Mouse (Mus musculus): ENCODE results near the gene Lama5.
A peak's percentile ranks its signal among the peaks of the same experiment; 100 is the strongest.
"Not testable (repeated sequence)": the region's sequence is repeated elsewhere in the genome, so short reads cannot be mapped to it uniquely, and the experiment has no call there.

The Lama5 gene

DNA sequence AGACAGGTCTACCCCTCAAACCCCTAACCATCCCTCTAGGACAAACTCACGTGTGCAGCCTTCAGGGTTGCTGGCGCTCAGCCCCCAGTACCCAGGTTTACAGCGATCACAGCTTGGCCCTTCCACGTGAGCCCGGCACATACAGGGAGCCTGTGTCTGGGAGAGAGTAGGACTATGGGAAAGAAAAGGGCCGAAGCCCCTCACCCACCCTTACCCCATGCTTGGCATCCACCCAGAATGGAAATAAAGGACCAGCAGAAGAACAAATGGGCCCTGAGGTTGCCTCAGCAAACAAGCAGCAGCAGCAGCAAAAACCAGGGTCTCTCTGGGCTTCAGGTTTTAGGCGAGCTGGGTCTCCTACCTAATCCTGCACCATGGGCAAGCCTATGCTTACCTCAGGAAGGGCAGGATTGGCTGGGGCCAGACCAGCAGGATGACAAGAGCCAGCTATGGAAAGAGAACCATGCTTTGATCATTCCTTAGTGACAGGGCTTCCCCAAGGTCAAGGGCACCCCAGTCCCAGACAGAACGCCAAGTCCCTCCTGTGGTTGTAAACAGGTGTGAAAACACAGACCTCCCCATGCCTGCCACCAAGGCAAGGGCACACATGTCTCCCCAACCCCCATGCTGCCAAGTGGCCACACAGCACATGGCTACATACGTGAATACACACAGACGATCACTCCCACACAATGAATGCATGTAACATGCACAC is 28.2 kb downstream of the Lama5 start:
- DNase-seq (ENCODE audit: low read depth, low spot score), result no peak

DNA sequence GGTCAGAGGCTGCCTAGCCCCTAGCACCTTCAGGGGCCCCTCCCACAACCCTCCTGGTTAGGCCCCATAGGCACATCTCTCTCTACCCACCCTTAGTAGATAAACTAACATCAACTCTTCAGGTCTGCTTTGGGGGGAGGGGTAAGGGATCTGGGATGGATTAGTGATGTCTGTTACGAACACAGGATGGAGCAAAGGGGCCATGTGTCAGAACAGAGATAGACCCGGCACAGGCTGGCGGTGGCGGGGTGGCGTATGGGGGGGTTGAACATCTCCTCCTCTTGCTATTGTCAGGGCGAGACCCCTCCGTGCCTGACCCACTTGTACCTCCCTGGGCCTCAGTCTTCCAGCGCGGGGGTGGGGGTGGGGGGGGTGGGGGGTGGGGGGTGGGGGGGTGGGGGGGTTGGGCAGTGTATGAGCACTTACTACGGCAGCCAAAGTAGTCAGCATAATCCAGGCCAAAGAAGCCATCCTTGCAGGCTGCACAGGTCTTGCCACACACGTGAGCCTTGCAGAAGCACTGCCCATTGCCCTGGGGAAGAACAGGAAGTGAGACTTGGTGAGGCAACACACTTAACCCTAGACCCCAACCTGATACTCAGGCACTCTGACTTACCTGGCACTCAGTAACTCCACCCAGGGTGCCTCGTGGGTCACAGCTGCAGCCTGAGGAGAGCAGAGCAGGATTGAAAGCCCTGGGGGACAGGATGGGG is 28.9 kb downstream of the Lama5 start:
- no peak for DNase-seq (ENCODE audit: low read depth, low spot score)

DNA sequence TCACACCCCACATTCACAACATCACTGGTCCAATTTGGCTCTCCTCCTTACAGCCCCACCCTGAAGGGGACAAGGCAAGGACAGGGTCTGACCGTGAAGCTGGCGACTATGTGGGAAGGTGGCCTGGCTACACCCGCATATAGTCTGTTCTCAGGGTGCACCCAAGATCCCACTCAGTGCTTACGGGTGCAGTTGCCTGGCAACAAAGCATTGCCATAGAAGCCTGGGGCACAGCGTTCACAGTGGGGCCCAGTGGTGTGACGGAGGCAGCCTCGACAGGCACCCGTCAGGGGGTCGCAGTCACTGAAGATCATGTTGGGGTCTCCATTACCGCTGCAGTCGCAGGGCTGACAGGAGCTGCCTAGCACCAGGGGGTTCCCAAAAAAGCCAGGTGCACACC is 38.3 kb downstream of the Lama5 start:
- no peak for DNase-seq (ENCODE audit: low read depth, low spot score)

DNA sequence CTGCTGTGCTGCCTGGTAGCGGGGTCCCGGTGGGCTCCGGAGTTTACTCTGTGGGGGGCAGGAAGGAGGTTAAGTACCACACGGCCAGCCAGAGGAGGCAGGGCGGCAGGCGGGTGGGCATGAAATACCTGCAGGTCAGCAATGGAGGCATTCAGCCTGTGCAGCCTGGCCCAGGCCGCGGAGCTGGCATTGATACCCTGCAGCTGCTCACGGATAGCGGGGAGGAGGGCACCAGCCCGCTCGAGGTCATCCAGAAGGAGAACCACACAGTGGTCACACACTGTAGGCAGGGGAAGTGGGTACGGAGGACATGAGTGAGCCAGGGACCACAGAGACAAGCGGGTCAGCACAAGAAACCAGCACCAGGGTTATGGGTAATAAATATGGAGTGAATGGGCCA is 40.0 kb downstream of the Lama5 start:
- DNase-seq (ENCODE audit: low read depth, low spot score), result no peak

DNA sequence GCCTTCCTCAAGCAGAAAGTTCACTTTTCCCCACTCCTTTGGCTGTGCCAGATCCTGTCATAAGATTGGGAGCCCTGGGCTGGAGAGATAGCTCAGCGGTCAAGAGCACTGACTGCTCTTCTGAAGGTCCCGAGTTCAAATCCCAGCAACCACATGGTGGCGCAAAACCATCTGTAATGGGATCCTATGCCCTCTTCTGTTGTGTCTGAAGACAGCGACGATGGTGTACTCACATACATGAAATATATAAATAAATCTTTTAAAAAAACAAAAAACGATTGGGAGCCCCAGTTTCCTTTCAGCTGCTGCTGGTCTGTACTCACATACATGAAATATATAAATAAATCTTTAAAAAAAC is 40.9 kb downstream of the Lama5 start:
- DNase-seq (ENCODE audit: low read depth, low spot score), result no peak

DNA sequence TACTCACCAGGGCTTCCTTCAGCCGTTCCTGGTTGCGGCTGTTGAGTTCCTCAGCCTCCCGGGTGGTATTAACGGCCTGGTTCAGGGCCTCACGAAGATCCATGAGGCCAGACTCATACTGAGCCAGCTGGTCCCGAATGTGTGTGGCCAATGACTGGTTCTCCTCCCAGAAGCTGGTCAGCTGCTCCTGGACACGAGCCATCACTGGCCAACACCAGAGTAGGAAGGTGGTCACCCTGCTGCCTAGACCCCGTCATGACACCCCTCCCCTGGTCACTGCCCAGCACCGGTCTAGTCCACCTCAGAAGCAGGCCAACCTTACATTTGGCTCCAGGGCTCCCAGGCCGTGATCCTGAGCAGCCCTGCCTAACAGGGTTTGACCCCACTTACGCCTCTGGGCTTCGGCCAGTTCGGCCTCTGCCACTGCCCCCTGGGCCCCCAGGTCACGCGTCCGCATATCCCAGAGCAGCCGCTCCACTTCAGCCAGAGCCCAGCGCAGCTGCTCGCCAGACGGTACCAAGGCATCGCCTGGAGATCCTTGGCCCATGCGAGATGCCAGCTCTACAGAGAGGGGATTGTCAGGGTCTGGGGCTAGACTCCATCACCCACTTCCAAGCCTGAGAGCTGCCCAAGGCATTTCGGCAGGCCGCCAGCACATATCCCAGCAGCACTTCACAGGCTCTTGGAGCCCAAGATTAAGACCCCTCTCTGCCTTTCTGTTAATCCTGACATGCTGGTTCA is 41.5 kb downstream of the Lama5 start:
- no peak for DNase-seq (ENCODE audit: low read depth, low spot score)

DNA sequence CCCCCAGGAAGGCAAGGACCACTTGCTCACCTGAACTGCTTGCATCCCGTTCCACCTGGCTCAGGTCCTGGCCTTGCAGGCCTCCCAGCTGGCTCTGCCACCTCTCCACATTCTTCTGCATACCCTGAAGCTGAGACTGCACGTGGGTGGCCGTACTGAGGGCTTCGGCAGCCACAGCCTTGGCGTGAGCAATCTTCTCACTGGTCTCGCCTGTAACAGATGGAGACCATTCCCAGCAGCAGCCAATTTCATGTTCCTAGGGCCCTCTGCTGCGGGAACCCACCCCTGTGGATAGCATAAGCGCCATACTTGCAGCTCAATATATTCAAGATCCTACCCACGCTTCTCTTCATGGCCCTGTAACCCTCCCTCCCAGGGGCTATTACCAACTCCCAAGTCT is 44.1 kb downstream of the Lama5 start:
- no peak for DNase-seq (ENCODE audit: low read depth, low spot score)

DNA sequence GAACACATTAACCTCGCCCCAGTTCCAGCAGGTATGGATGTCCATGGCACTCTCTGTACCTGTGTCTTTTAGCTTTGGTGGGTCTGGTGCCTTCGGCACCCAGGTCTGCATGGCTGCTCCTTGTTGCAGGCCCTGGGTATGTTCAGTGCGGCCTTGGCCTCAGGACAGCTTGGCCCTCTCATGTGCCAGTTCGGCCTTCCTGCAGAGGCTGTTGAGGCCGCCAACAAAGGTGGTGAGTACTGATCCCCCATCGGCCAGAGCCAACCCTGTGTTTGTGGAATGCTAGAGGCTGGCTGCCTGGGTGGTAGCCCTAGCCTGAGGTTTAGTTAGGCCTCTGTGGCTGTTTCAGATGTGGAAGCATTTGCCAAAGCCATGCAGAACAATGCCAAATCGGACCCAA is 49.9 kb downstream of the Lama5 start:
- no peak for DNase-seq (ENCODE audit: low read depth, low spot score)

DNA sequence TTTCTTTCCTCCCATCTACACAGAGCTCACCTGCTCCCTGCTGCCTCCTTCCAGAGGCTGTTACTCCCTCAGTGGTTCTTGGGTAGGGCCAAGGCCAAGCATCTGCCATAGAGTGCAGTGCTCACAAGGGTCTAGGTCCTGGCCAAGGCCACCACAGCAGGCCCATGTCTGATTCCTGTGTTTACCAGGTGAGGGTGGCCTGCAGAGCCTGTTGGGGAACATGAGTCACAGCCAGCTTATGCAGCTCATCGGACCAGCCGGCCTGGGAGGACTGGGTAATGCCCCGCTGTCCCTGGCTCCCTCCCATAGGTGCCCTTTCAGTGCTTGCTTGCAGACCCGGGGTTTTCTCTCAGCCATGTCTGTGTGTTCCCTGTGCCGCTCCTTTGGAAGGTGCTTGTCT is 51.5 kb downstream of the Lama5 start:
- DNase-seq (ENCODE audit: low read depth, low spot score), result no peak

DNA sequence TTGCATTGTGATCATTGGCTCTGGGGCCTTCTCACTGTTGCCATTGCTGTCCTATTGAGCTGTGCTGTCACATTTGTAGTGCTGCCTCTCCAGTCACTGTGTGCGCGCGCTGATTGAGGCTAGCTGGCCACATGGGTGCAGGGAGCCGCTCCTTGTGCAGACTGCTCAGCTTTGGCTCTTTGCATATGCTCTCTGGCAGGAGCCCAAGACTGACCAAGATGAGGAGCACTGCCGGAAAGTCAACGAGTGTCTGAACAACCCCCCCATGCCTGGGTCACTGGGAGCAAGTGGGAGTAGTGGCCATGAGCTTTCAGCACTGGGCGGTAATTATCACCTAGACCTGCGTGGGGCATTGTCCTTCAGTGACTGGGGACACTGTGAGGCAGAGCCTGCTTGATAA is 51.9 kb downstream of the Lama5 start:
- DNase-seq (ENCODE audit: low read depth, low spot score), result not testable (repeated sequence)

DNA sequence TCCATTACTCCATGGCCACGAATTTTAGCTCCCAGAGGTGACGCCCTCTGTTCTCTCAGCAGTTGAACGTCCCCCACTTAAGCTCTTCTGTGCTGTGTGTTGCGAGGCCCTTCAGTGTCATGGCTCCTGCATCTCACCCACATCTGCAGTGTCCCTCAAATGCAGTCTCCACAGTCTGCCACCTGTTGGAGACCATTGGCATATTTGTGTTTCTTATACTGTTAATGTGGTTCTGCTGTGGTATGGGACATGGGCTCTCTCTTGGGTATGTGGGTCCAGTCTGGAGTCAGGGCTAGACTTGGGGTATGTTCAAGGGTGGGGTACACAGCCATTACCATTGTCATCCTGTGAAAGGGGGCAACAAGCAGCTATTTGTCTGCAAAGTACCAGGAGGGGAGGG is 52.5 kb downstream of the Lama5 start:
- peak; percentile 11 for DNase-seq (ENCODE audit: low read depth, low spot score)

DNA sequence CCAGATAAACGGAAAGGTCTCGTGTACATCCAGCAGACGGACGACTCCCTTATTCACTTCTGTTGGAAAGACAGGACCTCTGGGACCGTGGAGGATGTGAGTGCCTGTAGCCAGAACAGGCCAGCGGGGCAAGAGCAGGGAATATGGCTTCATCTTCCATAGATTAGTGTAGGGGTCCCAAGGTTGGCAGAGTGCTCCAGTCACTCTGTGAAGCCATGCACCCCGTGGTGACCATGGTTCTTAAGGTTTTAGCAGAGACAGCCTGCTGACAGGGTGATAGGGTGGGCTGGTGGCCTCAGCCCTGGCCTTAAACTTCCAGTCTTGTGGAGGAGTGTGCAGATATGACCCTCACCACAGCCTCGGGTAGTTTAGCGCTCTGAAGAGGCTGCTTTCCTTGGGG is 53.5 kb downstream of the Lama5 start:
- no peak for DNase-seq (ENCODE audit: low read depth, low spot score)

DNA sequence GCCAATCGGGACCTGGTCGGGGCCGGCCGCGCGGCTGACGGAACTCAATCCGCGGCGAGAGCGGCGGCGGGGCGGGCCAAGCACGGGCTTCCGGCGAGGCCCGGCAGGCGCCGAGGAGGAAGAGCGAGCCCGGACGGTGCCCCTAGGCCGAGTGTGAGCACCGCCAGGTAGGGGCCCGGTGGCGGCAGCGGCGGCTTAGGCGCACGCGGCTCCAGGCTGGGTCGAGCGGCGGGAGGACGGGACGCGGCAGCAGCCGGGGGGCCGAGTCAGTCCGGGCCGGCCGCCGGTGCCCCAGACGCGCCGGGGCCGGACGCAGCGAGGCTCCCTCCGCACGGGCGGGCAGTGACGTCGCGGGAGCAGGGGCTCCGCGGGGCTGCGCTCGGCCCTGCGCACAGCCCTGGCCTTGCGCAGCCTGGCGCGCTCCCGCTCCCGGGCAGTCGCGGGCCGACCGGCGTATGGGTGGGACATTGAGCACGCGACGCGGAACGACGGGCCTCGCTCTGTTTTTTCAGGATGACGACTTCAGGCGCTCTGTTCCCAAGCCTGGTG is 54.1 kb downstream of the Lama5 start:
- DNase-seq (ENCODE audit: low read depth, low spot score), result no peak

DNA sequence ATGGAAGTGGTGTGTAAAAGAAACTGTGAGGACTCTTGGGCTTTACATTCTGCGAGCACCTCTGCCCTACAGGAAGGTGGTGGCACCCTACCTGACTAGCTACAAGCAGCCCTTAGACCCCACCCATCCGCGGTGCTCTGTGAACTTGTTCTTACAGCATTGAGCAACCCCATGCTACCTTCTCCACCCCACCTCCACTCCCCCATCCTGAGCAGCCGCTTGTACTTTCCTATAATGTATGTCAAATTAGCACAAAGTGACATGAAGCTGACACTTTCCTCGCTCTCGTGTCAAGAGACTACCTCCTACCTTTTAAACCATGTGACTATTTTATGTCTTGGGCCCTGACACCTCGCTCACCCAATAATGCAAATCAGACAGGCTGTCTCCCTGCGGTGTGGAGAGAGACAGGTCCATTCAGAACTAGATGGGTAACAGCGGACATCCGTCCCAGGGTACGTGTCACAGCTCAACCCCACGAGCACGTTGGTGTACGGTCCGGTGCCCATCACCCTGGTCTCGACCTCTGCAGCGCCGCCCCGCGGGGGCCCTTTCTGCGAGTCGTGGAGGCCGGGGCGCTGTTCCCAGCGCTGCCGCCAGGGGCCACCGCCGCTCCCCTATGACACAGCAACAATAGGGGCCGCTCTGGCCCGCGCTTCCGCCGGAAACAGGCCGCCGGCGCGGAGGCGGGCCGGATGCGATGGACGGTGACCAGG is 54.7 kb downstream of the Lama5 start, which contains the start of gene Adrm1:
Gene Adrm1 (plus strand): TSS at position 680 of the 716 bp plus-strand sequence.
- peak; percentile 94 for DNase-seq (ENCODE audit: low read depth, low spot score)

DNA sequence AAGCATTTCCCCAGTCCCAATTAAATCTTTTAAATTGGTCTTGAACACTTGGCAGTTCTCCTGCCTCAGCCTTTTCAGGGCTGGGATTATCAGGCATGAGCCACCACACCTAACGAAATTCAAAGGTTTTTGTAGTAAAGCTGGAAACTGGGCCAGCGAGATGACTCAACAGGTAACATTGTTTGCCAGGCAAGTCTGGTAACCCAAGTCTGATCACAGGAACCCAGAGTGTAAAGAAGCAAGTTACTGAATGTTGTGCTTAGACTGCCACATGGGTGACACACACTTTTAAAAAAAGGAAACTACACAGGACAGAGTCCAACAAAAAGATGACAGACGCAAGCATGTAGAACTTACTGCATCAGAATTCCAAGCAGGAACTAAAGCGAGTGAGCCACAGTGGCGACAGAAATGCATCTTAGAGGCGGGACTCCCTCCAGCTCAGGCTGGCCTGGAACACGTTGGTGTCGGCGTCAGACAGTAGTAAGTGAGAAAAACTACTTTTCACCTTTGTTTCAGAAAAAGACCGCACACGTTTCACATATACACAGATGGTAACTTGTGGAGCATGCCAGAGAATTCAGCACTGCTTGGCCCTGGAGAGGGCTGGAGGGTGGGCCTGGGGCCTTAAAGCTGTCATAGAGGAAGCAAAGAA is 55.4 kb downstream of the Lama5 start:
- no peak for DNase-seq (ENCODE audit: low read depth, low spot score)

DNA sequence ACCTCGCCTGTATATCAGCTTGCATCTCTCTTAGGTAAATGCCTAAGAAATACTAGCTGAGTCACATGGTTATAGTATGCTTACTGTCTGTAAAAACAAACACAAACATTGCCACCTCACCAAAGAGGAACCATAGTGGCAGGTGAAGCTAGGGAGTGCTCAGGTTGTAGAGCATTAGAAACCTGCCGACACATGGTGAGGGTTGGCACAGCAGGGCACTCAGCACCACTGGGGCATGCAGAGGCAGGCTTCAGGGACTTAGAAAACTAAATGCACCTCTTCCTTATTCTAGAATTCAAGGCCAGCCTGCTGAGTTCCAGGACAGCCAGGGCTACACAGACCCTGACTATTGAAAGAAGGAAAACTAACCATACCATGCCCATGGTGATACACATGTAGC is 58.8 kb downstream of the Lama5 start:
- DNase-seq (ENCODE audit: low read depth, low spot score), result no peak

DNA sequence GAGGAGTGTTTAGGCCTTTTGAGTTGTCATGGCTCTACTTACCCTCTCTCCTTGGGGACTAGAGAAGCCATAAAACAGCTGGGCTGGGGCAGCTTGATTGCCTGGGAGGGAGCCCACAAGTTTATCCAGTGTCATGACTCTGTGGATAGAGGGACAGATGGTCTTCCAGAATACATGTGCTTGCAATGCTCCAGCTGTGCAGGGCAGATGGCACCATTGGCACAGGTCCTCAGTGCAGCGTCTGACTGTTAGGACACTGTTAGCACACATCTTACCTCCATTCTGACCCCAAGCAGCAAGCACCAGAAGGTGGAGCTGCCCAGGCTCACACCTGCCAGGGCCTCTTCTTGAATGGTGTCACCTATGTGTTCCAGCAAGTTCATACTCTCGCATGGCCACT is 59.8 kb downstream of the Lama5 start:
- DNase-seq (ENCODE audit: low read depth, low spot score), result no peak

DNA sequence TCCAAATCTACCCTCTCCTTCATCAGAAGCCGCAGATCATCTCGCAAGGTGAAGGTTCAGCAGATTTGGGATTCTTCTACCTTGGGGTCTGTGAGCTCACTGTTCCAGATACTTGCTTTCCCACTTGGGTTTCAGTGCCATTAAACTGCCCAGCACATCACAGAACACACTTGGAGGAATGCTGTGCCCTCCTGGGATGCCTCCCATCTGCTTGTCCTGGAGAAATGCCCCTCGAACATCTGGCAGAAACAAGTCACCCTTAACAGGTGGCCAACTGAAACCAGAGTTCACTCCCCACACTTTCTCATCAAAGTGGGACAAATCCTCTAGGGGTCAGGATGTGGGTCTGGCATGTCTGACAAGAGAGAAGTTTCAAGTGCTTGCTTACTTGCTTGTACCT is 67.0 kb downstream of the Lama5 start:
- no peak for DNase-seq (ENCODE audit: low read depth, low spot score)

DNA sequence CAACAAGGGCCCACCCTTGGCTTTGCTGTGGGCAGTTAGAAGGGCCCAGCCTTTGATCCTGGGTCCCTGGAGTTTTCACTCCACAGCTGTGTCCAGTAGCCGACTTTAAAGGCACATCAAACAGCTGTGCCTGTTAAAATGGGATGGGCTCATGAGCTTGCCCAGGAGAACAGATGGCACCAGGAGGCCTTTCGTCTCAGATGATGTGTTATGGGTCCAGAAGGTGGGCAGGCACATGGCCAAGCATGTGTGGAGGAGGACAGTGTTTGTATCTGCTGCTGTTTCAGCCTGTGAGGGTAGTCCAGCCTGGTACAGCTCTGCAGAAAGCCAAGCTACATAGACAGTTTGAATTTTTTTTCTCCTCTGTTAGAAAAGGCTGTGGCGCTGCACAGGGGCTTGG is 70.9 kb downstream of the Lama5 start:
- no peak for DNase-seq (ENCODE audit: low read depth, low spot score)

DNA sequence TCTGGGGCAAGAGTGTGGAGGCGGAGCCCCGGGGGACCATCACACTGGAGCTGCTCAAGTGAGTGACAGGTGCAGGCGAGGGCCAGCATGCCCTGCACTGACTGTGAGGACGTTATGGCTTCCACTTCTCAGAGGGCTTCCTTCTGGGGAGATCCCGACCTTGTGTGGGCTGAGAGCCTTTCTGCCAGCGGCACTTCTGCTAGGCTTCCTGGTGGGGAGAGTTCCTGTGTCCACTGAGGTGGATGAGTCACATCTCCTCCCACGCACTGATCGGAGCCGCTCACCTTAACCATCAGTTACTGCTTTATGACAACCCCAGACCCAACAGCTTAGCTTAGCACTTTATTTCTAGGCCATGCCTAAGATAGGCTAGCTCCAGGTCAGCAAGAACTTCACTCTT is 77.1 kb downstream of the Lama5 start:
- DNase-seq (ENCODE audit: low read depth, low spot score), result no peak

DNA sequence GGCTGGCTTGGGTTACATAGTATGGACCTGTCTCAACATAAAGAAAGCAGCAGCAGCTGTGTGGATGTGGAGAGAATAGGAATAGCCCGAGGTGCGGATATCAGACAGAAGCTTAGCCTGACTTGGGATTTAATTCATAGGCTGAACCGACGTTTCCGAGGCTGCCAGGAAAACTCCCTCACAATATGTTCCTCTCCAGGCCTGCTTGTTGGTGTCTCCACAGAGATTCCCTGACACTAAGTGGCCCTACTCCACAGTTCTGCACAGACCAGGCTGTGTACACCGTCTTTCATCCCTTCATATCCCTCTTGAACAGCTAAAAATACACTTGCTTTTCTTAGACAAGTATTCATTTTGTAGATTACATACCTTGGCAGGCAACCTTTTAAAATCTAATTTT is 78.3 kb downstream of the Lama5 start:
- DNase-seq (ENCODE audit: low read depth, low spot score), result no peak
